Comparison of ENCODE assay signal across 15 mouse cellular contexts in genomic region chr3:95521168-95521567, GRCm38 (mm10). TPM values are rescaled to one million over a fixed set of nuclear protein-coding genes. Genes with fewer than 3 reads are reported as not detected.
A peak's percentile ranks its signal among the peaks of the same experiment; 100 is the strongest.
DNase-seq lines count a peak whose midpoint lies in the region; ATAC-seq and TF ChIP-seq lines count a peak whose summit lies in the region.
"Had no signal": no experiment of that assay in that cellular context is flagged by ENCODE, and none has a peak within 500 bp of the region (broad histone marks: within the 10 kb centered on the region; RNA-seq: fewer than 3 reads in every experiment).

No protein-coding gene starts in this region.

- H3K4me2 ChIP-seq in liver, embryonic 14.5 days (ENCODE audit: low read depth), result no peak overlapping the region
- H3K4me2 ChIP-seq in forebrain, embryonic 16.5 days (ENCODE audit: low read length), result no peak overlapping the region
- H3K4me2 ChIP-seq: lung, embryonic 15.5 days had no signal

- no peak overlapping the region for H3K4me3 ChIP-seq in lung, adult 2 months (replicated peaks; ENCODE audit: extremely low read depth, low read depth, low read length)
- H3K4me3 ChIP-seq in bone marrow, adult 2 months (replicated peaks; ENCODE audit: control insufficient read depth, low read depth, low read length), result peak overlapping the region; percentile 29
- H3K4me3 ChIP-seq in liver, embryonic 14.5 days (ENCODE audit: insufficient read depth in 1 of 2, low read depth in 2 of 2, low read length in 2 of 2), result no peak overlapping the region
- no peak overlapping the region for H3K4me3 ChIP-seq in forebrain, embryonic 16.5 days (replicated peaks; ENCODE audit: low read length)
- H3K4me3 ChIP-seq: erythroblast, embryonic 14.5 days; lung, embryonic 15.5 days had no signal

- WGBS in lung, adult 2 months, result 70% methylated on average over 10 of the region's 10 CpGs
- WGBS in bone marrow, adult 2 months, result 19% methylated on average over 10 of the region's 10 CpGs
- 40% methylated on average over 10 of the region's 10 CpGs for WGBS in liver, embryonic 14.5 days (ENCODE audit: insufficient replicate concordance)
- 91% methylated on average over 10 of the region's 10 CpGs for WGBS in forebrain, embryonic 16.5 days

- no peak for TF ChIP-seq EP300 in liver, embryonic 14.5 days (IDR thresholded peaks at IDR 0.05; ENCODE audit: low read depth)

- no peaks in the 10 kb centered on the region for H3K9me3 ChIP-seq in liver, embryonic 14.5 days (ENCODE audit: control insufficient read depth, low read length)
- no peaks in the 10 kb centered on the region for H3K9me3 ChIP-seq in forebrain, embryonic 16.5 days (ENCODE audit: control insufficient read depth, low read length)
- H3K9me3 ChIP-seq: lung, embryonic 15.5 days had no signal

- H3K4me1 ChIP-seq in lung, adult 2 months (ENCODE audit: control insufficient read depth, insufficient read depth, low read length), result peaks cover 4% of the 10 kb centered on the region; the same call in 1 of the 2 replicates
- H3K4me1 ChIP-seq in bone marrow, adult 2 months (ENCODE audit: control insufficient read depth, insufficient read depth, low read length), result peaks cover 16% of the 10 kb centered on the region
- H3K4me1 ChIP-seq in liver, embryonic 14.5 days (replicated peaks; ENCODE audit: control insufficient read depth in 2 of 2, insufficient read depth in 2 of 2, low read length in 1 of 2), result peaks cover 58 to 64% of the 10 kb centered on the region in 2 experiments
- no peaks in the 10 kb centered on the region for H3K4me1 ChIP-seq in forebrain, embryonic 16.5 days (replicated peaks; ENCODE audit: control insufficient read depth, insufficient read depth, low read length)

- H3K27me3 ChIP-seq in liver, embryonic 14.5 days (ENCODE audit: control insufficient read depth, insufficient read depth, low read length), result no peaks in the 10 kb centered on the region
- no peaks in the 10 kb centered on the region for H3K27me3 ChIP-seq in forebrain, embryonic 16.5 days (replicated peaks; ENCODE audit: control insufficient read depth, insufficient read depth, low read length)
- H3K27me3 ChIP-seq: lung, embryonic 15.5 days; Patski had no signal

- 0 out of 2 replicates have a peak overlapping the region, but pooled peaks have one; percentile 57 for H3K9ac ChIP-seq in liver, embryonic 14.5 days (replicated peaks)
- no peak overlapping the region for H3K9ac ChIP-seq in forebrain, embryonic 16.5 days (replicated peaks; ENCODE audit: low read depth, low read length)
- H3K9ac ChIP-seq: lung, embryonic 15.5 days had no signal

- H3K27ac ChIP-seq in bone marrow, adult 2 months (ENCODE audit: control insufficient read depth, insufficient read depth, low read depth, low read length, poor library complexity), result peak overlapping the region; percentile 58; the same call in 1 of the 2 replicates
- H3K27ac ChIP-seq in liver, embryonic 14.5 days, result peak overlapping the region; percentile 47
- no peak overlapping the region for H3K27ac ChIP-seq in forebrain, embryonic 16.5 days (ENCODE audit: low read length)
- H3K27ac ChIP-seq: lung, embryonic 15.5 days had no signal

- no peak for TF ChIP-seq CTCF in lung, adult 2 months (IDR thresholded peaks at IDR 0.05; ENCODE audit: insufficient read depth, low read length)
- TF ChIP-seq CTCF in bone marrow, adult 2 months (IDR thresholded peaks at IDR 0.05; ENCODE audit: control insufficient read depth, insufficient read depth, low read length), result no peak
- TF ChIP-seq CTCF in liver, embryonic 14.5 days (IDR thresholded peaks at IDR 0.05; ENCODE audit: low read depth), result no peak

- no peak for TF ChIP-seq POLR2A in lung, adult 2 months (IDR thresholded peaks at IDR 0.05; ENCODE audit: borderline replicate concordance, extremely low read depth, low read depth, low read length)
- TF ChIP-seq POLR2A in bone marrow, adult 2 months (IDR thresholded peaks at IDR 0.05; ENCODE audit: borderline replicate concordance, control insufficient read depth, low read depth, low read length), result no peak

- DNase-seq in lung, adult 18-20 months, result peak; percentile 27 to 39
- no peak for DNase-seq in lung, adult 2 months
- DNase-seq in liver, embryonic 14.5 days (ENCODE audit: low read depth in 3 of 3, low spot score in 3 of 3), result no peak
- DNase-seq in neural tube, embryonic 10.5 days (ENCODE audit: extremely low spot score, low spot score), result no peak
- DNase-seq: adrenal gland, postnatal 25 days; gastrocnemius, postnatal 10 days had no signal

- ATAC-seq in liver, embryonic 14.5 days (ENCODE audit: insufficient read depth), result no peak
- peak; percentile 67 for ATAC-seq in neutrophil, adult 5-6 weeks (ENCODE audit: extremely low read depth, insufficient number of reproducible peaks, low FRiP score, poor library complexity, severe bottlenecking)
- no peak for ATAC-seq in forebrain, embryonic 16.5 days
- ATAC-seq: Patski had no signal

- H3K36me3 ChIP-seq in liver, embryonic 14.5 days (replicated peaks; ENCODE audit: control insufficient read depth, insufficient read depth, low read depth), result no peaks in the 10 kb centered on the region
- no peaks in the 10 kb centered on the region for H3K36me3 ChIP-seq in forebrain, embryonic 16.5 days (ENCODE audit: control insufficient read depth, insufficient read depth)
- H3K36me3 ChIP-seq: lung, embryonic 15.5 days had no signal

RNA-seq across cellular contexts. Expression of gene Ctss, which starts 5.4 kb away (rescaled TPM):
- 47.8 and 82.1 TPM in 2 replicates for polyA plus RNA-seq in lung, adult 2 months (2012; rRNA removed)
- polyA plus RNA-seq in bone marrow, adult 2 months (2011; ENCODE audit: insufficient read depth, insufficient read length, low replicate concordance, missing spikeins), result 19.5 and 42.3 TPM in 2 replicates
- polyA plus RNA-seq in liver, embryonic 14.5 days (2012; rRNA removed), result 9.8 and 16.1 TPM in 2 replicates
- 27.1 and 27.7 TPM in 2 replicates for polyA plus RNA-seq in liver, embryonic 14.5 days (2014; fragmentation: Nextera tagmentation; extraction: Ambion mirVana)
- 904 and 941 TPM in 2 replicates for total RNA-seq in neutrophil, adult 5-6 weeks (2017)
- polyA plus RNA-seq in forebrain, embryonic 16.5 days (2015; fragmentation: Nextera tagmentation; extraction: Ambion mirVana), result 11.0 and 11.1 TPM in 2 replicates
- polyA plus RNA-seq: Patski had no signal

RNA-seq across cellular contexts. Expression of gene Ctsk, which starts 22.1 kb away (rescaled TPM):
- 6.7 and 13.0 TPM in 2 replicates for polyA plus RNA-seq in lung, adult 2 months (2012; rRNA removed)
- polyA plus RNA-seq in bone marrow, adult 2 months (2011; ENCODE audit: insufficient read depth, insufficient read length, low replicate concordance, missing spikeins), result 3.2 and 4.0 TPM in 2 replicates
- polyA plus RNA-seq in liver, embryonic 14.5 days (2012; rRNA removed), result 0.54 and 0.92 TPM in 2 replicates
- polyA plus RNA-seq in liver, embryonic 14.5 days (2014; fragmentation: Nextera tagmentation; extraction: Ambion mirVana), result 1.1 and 1.3 TPM in 2 replicates
- total RNA-seq in neutrophil, adult 5-6 weeks (2017), result 1.7 and 2.8 TPM in 2 replicates
- polyA plus RNA-seq in forebrain, embryonic 16.5 days (2015; fragmentation: Nextera tagmentation; extraction: Ambion mirVana), result 3.2 and 8.4 TPM in 2 replicates
- total RNA-seq: common myeloid progenitor, adult 5-6 weeks had no signal
- polyA plus RNA-seq: erythroblast, embryonic 14.5 days had no signal

RNA-seq across cellular contexts. Expression of gene Hormad1, which starts 38.3 kb away (rescaled TPM):
- not detected in 2 replicates for polyA plus RNA-seq in lung, adult 2 months (2012; rRNA removed)
- not detected in 2 replicates for polyA plus RNA-seq in bone marrow, adult 2 months (2011; ENCODE audit: insufficient read depth, insufficient read length, low replicate concordance, missing spikeins)
- not detected in 2 replicates for polyA plus RNA-seq in liver, embryonic 14.5 days (2012; rRNA removed)
- 0.06 TPM in 1 of 2 replicates, not detected in the other for polyA plus RNA-seq in liver, embryonic 14.5 days (2014; fragmentation: Nextera tagmentation; extraction: Ambion mirVana)
- 0.49 TPM in 1 of 2 replicates, not detected in the other for total RNA-seq in neutrophil, adult 5-6 weeks (2017)
- not detected in 2 replicates for polyA plus RNA-seq in forebrain, embryonic 16.5 days (2015; fragmentation: Nextera tagmentation; extraction: Ambion mirVana)
- total RNA-seq: adrenal gland, postnatal 25 days; common myeloid progenitor, adult 5-6 weeks; gastrocnemius, postnatal 10 days; layer of hippocampus, postnatal 10 days had no signal
- polyA plus RNA-seq: erythroblast, embryonic 14.5 days; neural tube, embryonic 11.5 days; Patski had no signal

Comparison
In these comparisons a context has a peak if more than half of its experiments do, and no peak if none do; other contexts are left out.
1. DNase-seq: peak in lung, adult 18-20 months (2 of 2); none in lung, adult 2 months (single experiment), liver, embryonic 14.5 days (0 of 3) and neural tube, embryonic 10.5 days (single experiment).